ENCODE assay signal across 30 mouse cellular contexts in genomic region chr12:110332616-110333154, GRCm38 (mm10). TPM values are rescaled to one million over a fixed set of nuclear protein-coding genes. Genes with fewer than 3 reads are reported as not detected.
"Had no signal": no experiment of that assay in that cellular context is flagged by ENCODE, and none has a peak within 500 bp of the region (broad histone marks: within the 10 kb centered on the region; RNA-seq: fewer than 3 reads in every experiment).

No protein-coding gene starts in this region.

- H3K27me3 ChIP-seq: heart, embryonic 12.5 days; hindbrain, embryonic 12.5 days; intestine, embryonic 15.5 days; kidney, embryonic 15.5 days; liver, embryonic 12.5 days had no signal

- H3K4me1 ChIP-seq: heart, embryonic 10.5 days; heart, embryonic 12.5 days; hindbrain, embryonic 10.5 days; hindbrain, embryonic 12.5 days; intestine, embryonic 15.5 days; kidney, embryonic 15.5 days; limb, embryonic 10.5 days; limb, embryonic 12.5 days; liver, embryonic 12.5 days had no signal

- H3K36me3 ChIP-seq: heart, embryonic 10.5 days; heart, embryonic 12.5 days; hindbrain, embryonic 10.5 days; hindbrain, embryonic 12.5 days; intestine, embryonic 15.5 days; kidney, embryonic 15.5 days; limb, embryonic 10.5 days; limb, embryonic 12.5 days; liver, embryonic 12.5 days had no signal

- ATAC-seq: hindbrain, embryonic 16.5 days; intestine, embryonic 15.5 days; intestine, postnatal 0 days; liver, embryonic 12.5 days had no signal

- H3K4me3 ChIP-seq: gastrocnemius, adult 2 months; heart, embryonic 10.5 days; heart, embryonic 12.5 days; hindbrain, embryonic 10.5 days; hindbrain, embryonic 12.5 days; intestine, embryonic 15.5 days; kidney, embryonic 15.5 days; layer of hippocampus, adult 2 months; left cerebral cortex, adult 2 months; limb, embryonic 10.5 days; limb, embryonic 12.5 days; liver, embryonic 12.5 days had no signal

- DNase-seq: gastrocnemius, adult 2 months; gastrocnemius, postnatal 10 days; gastrocnemius, postnatal 25 days; heart, postnatal 10 days; heart, postnatal 4 days; kidney, adult 18-20 months; kidney, adult 9 months; kidney, postnatal 14 days; kidney, postnatal 36 days; liver had no signal

- H3K9ac ChIP-seq: heart, embryonic 12.5 days; hindbrain, embryonic 12.5 days; hindbrain, embryonic 14.5 days; intestine, embryonic 15.5 days; kidney, embryonic 15.5 days; limb, embryonic 12.5 days; liver, embryonic 12.5 days; liver, embryonic 14.5 days had no signal

- H3K27ac ChIP-seq: gastrocnemius, adult 2 months; heart, embryonic 10.5 days; hindbrain, embryonic 10.5 days; hindbrain, embryonic 12.5 days; hindbrain, embryonic 14.5 days; intestine, embryonic 15.5 days; kidney, embryonic 15.5 days; kidney, postnatal 0 days; layer of hippocampus, adult 2 months; left cerebral cortex, adult 2 months; limb, embryonic 10.5 days; limb, embryonic 12.5 days; liver, embryonic 12.5 days; liver, embryonic 14.5 days had no signal

RNA-seq across cellular contexts. Expression of gene Dio3, which starts 53.8 kb away (rescaled TPM):
- total RNA-seq: granulocyte monocyte progenitor cell, adult 5-6 weeks; heart, adult 8-10 months; heart, postnatal 10 days; heart, postnatal 25 days; heart, postnatal 4 days had no signal
- polyA plus RNA-seq: heart, embryonic 14.5 days had no signal
